In genomic region chrX:161907595-161908592, GRCm38 (mm10) we compare ENCODE assay signal across 9 mouse cellular contexts.
DNase-seq lines count a peak whose midpoint lies in the region; ATAC-seq and TF ChIP-seq lines count a peak whose summit lies in the region.
"Had no signal": no experiment of that assay in that cellular context is flagged by ENCODE, and none has a peak within 500 bp of the region (broad histone marks: within the 10 kb centered on the region; RNA-seq: fewer than 3 reads in every experiment).

No protein-coding gene starts in this region.

- H3K4me3 ChIP-seq in kidney, adult 2 months (ENCODE audit: insufficient read depth, low read depth, low read length), result peak overlapping the region; percentile 44
- H3K4me3 ChIP-seq in embryonic facial prominence, embryonic 11.5 days (ENCODE audit: low read depth, low read length), result peak overlapping the region; percentile 37
- peak overlapping the region; percentile 55 for H3K4me3 ChIP-seq in hindbrain, embryonic 15.5 days
- H3K4me3 ChIP-seq in midbrain, embryonic 13.5 days (replicated peaks), result peak overlapping the region; percentile 50

- peak; percentile 45 for ATAC-seq in embryonic facial prominence, embryonic 11.5 days (replicated peaks; ENCODE audit: insufficient number of reproducible peaks, low FRiP score, low TSS enrichment, low read depth)
- ATAC-seq in hindbrain, embryonic 15.5 days (ENCODE audit: low FRiP score, low read depth), result peak; percentile 81
- peak; percentile 80 for ATAC-seq in midbrain, embryonic 13.5 days
- ATAC-seq in megakaryocyte-erythroid progenitor cell, adult 5-6 weeks (replicated peaks; ENCODE audit: low FRiP score, low TSS enrichment, poor library complexity, severe bottlenecking), result no peak
- ATAC-seq: Patski had no signal

- peaks cover 5% of the 10 kb centered on the region; the same call in 1 of the 2 replicates for H3K4me1 ChIP-seq in kidney, adult 2 months (ENCODE audit: control insufficient read depth, insufficient read depth, low read length)
- no peaks in the 10 kb centered on the region for H3K4me1 ChIP-seq in embryonic facial prominence, embryonic 11.5 days (ENCODE audit: control insufficient read depth, insufficient read depth, low read length)
- H3K4me1 ChIP-seq in hindbrain, embryonic 15.5 days (replicated peaks), result peaks cover 10% of the 10 kb centered on the region
- 0 out of 2 replicates have a peak, but pooled peaks cover 14% of the 10 kb centered on the region for H3K4me1 ChIP-seq in midbrain, embryonic 13.5 days (replicated peaks)

- no peaks in the 10 kb centered on the region for H3K27me3 ChIP-seq in kidney, adult 2 months (replicated peaks; ENCODE audit: control insufficient read depth, insufficient read depth, low read length)
- H3K27me3 ChIP-seq in embryonic facial prominence, embryonic 11.5 days (ENCODE audit: control insufficient read depth, insufficient read depth, low read length), result peaks cover 10% of the 10 kb centered on the region
- H3K27me3 ChIP-seq in hindbrain, embryonic 15.5 days, result peaks cover 31% of the 10 kb centered on the region
- peaks cover 79% of the 10 kb centered on the region for H3K27me3 ChIP-seq in midbrain, embryonic 13.5 days

- TF ChIP-seq POLR2A in kidney, adult 2 months (IDR thresholded peaks at IDR 0.05; ENCODE audit: low read depth, low read length), result no peak

- H3K36me3 ChIP-seq in kidney, adult 2 months (ENCODE audit: control insufficient read depth, insufficient read depth, low read length), result no peaks in the 10 kb centered on the region
- H3K36me3 ChIP-seq in embryonic facial prominence, embryonic 11.5 days (replicated peaks; ENCODE audit: control insufficient read depth, insufficient read depth, low read depth, low read length), result no peaks in the 10 kb centered on the region
- no peaks in the 10 kb centered on the region for H3K36me3 ChIP-seq in hindbrain, embryonic 15.5 days
- H3K36me3 ChIP-seq in midbrain, embryonic 13.5 days, result no peaks in the 10 kb centered on the region

- no peak for TF ChIP-seq CTCF in kidney, adult 2 months (conservative IDR thresholded peaks at IDR 0.05; ENCODE audit: insufficient read depth, insufficient read length, low read depth, low read length)

- H3K9me3 ChIP-seq in embryonic facial prominence, embryonic 11.5 days (replicated peaks; ENCODE audit: control insufficient read depth, low read length), result no peaks in the 10 kb centered on the region
- H3K9me3 ChIP-seq in hindbrain, embryonic 15.5 days, result no peaks in the 10 kb centered on the region
- no peaks in the 10 kb centered on the region for H3K9me3 ChIP-seq in midbrain, embryonic 13.5 days

- WGBS in kidney, adult 2 months, result 35% methylated on average over 50 of the region's 53 CpGs
- WGBS in embryonic facial prominence, embryonic 11.5 days, result 22% methylated on average over 53 of the region's 53 CpGs
- 24% methylated on average over 47 of the region's 53 CpGs for WGBS in hindbrain, embryonic 15.5 days
- WGBS in midbrain, embryonic 13.5 days, result 32% methylated on average over 51 of the region's 53 CpGs

- H3K27ac ChIP-seq in kidney, adult 2 months (ENCODE audit: insufficient read depth, low read depth, low read length), result no peak overlapping the region
- no peak overlapping the region for H3K27ac ChIP-seq in embryonic facial prominence, embryonic 11.5 days (replicated peaks; ENCODE audit: low read depth, low read length)
- peak overlapping the region; percentile 84 for H3K27ac ChIP-seq in hindbrain, embryonic 15.5 days (replicated peaks)
- peak overlapping the region; percentile 74 for H3K27ac ChIP-seq in midbrain, embryonic 13.5 days

- peak overlapping the region; percentile 42 for H3K9ac ChIP-seq in embryonic facial prominence, embryonic 11.5 days (replicated peaks; ENCODE audit: low read length)
- peak overlapping the region; percentile 49 for H3K9ac ChIP-seq in hindbrain, embryonic 15.5 days
- H3K9ac ChIP-seq in midbrain, embryonic 13.5 days (replicated peaks), result peak overlapping the region; percentile 64

- H3K4me2 ChIP-seq in embryonic facial prominence, embryonic 11.5 days (ENCODE audit: low read depth, low read length), result peak overlapping the region; percentile 69
- peak overlapping the region; percentile 75 for H3K4me2 ChIP-seq in hindbrain, embryonic 15.5 days
- peak overlapping the region; percentile 71 for H3K4me2 ChIP-seq in midbrain, embryonic 13.5 days (replicated peaks)

- no peak for DNase-seq in kidney, adult 2 months
- no peak for DNase-seq in kidney, adult 11 months
- peak; percentile 12 for DNase-seq in embryonic facial prominence, embryonic 11.5 days (ENCODE audit: low spot score)
- DNase-seq in T-cell, adult 2 months (ENCODE audit: low spot score), result no peak
- DNase-seq in ovary, postnatal 10 days (ENCODE audit: low spot score), result no peak

Comparison
In these comparisons a context has a peak if more than half of its experiments do, and no peak if none do; other contexts are left out.
1. H3K27ac ChIP-seq: peak in hindbrain, embryonic 15.5 days (single experiment) and midbrain, embryonic 13.5 days (single experiment); none in kidney, adult 2 months (single experiment) and embryonic facial prominence, embryonic 11.5 days (single experiment).
2. Peak in every context shown above with its lines, with median percentiles within 50 percentile points of each other: H3K4me3 ChIP-seq, H3K4me2 ChIP-seq and H3K9ac ChIP-seq.